Mouse (Mus musculus) myocyte (in vitro differentiated cells): ENCODE data around the gene Tsacc.

Experiments used
- MAX ChIP-seq: IDR thresholded peaks from one replicate; pipeline ENCODE4 v1.6.1; 2011; ENCODE audit warnings: low read depth, mild to moderate bottlenecking, control low read depth
- POLR2A ChIP-seq: IDR thresholded peaks from one replicate; pipeline ENCODE4 v1.6.1; 2011; ENCODE audit warnings: low read depth, mild to moderate bottlenecking, control low read depth, moderate library complexity; ENCODE audit not compliant: insufficient read length
- POLR2AphosphoS2 ChIP-seq: IDR thresholded peaks from one replicate; pipeline ENCODE4 v1.6.1; 2011; ENCODE audit warnings: low read depth, control low read depth; ENCODE audit not compliant: insufficient read length
- USF1 ChIP-seq: IDR thresholded peaks from one replicate; pipeline ENCODE4 v1.6.1; 2011; ENCODE audit warnings: low read depth, mild to moderate bottlenecking, control low read depth, moderate library complexity

- TF ChIP-seq USF1: no peak
- TF ChIP-seq POLR2A: no peak
- TF ChIP-seq MAX: no peak
- no peak for TF ChIP-seq POLR2AphosphoS2
Measured at GRCm38 (mm10) chr3:88242531-88242930, 54.3 kb downstream of the Tsacc start.
